ENCODE assay signal across 9 mouse cellular contexts in genomic region chr14:23583235-23583634, GRCm38 (mm10).
DNase-seq lines count a peak whose midpoint lies in the region; ATAC-seq and TF ChIP-seq lines count a peak whose summit lies in the region.
"Had no signal": no experiment of that assay in that cellular context is flagged by ENCODE, and none has a peak within 500 bp of the region (broad histone marks: within the 10 kb centered on the region; RNA-seq: fewer than 3 reads in every experiment).

No protein-coding gene starts in this region.

- WGBS in heart, embryonic 16.5 days = 22% methylated on average over 2 of the region's 2 CpGs
- WGBS in heart, embryonic 10.5 days = 17% methylated on average over 2 of the region's 2 CpGs

- peaks cover 44% of the 10 kb centered on the region for H3K27me3 ChIP-seq in heart, embryonic 16.5 days (ENCODE audit: control insufficient read depth, insufficient read depth, low read length)
- H3K27me3 ChIP-seq in heart, embryonic 10.5 days (ENCODE audit: insufficient read depth, poor library complexity, severe bottlenecking) = peaks cover 41% of the 10 kb centered on the region; the same call in 1 of the 2 replicates
- no peaks in the 10 kb centered on the region for H3K27me3 ChIP-seq in G1E (ENCODE audit: insufficient read depth, low read length)

- no peaks in the 10 kb centered on the region for H3K9me3 ChIP-seq in heart, embryonic 16.5 days (replicated peaks; ENCODE audit: control insufficient read depth, low read length)
- H3K9me3 ChIP-seq in heart, embryonic 10.5 days = no peaks in the 10 kb centered on the region
- no peaks in the 10 kb centered on the region for H3K9me3 ChIP-seq in G1E (replicated peaks)
- H3K9me3 ChIP-seq: liver, embryonic 13.5 days had no signal

- H3K4me2 ChIP-seq in heart, embryonic 16.5 days (ENCODE audit: low read depth, low read length) = no peak overlapping the region
- H3K4me2 ChIP-seq: liver, embryonic 13.5 days had no signal

- DNase-seq in heart, embryonic 10.5 days (ENCODE audit: low spot score) = no peak
- DNase-seq in G1E (ENCODE audit: low spot score) = peak; percentile 0
- DNase-seq in cerebellum, adult 11-12 months = peak; percentile 7
- peak; percentile 22 to 27 for DNase-seq in gastrocnemius, postnatal 4 days (ENCODE audit: low spot score in 2 of 2)
- peak; percentile 73 to 85 for DNase-seq in layer of hippocampus, adult 2 months (ENCODE audit: low spot score in 2 of 2)
- DNase-seq in mesoderm, embryonic 11.5 days (ENCODE audit: low read depth, low spot score) = peak; percentile 71
- DNase-seq in thymus, postnatal 14 days = peak; percentile 27
- DNase-seq: liver, embryonic 13.5 days had no signal

- no peak for TF ChIP-seq CTCF in G1E (IDR thresholded peaks at IDR 0.05; ENCODE audit: low read depth, low read length)
- peak; percentile 93 for TF ChIP-seq CTCF in layer of hippocampus, adult 2 months (conservative IDR thresholded peaks at IDR 0.05)

- 0 out of 2 replicates have a peak, but pooled peaks have one; percentile 32 for ATAC-seq in heart, embryonic 16.5 days (replicated peaks; ENCODE audit: extremely low read depth, insufficient read depth, low FRiP score)
- ATAC-seq in G1E (ENCODE audit: extremely low read depth, insufficient number of reproducible peaks, low FRiP score, poor library complexity, severe bottlenecking) = no peak

- H3K36me3 ChIP-seq in heart, embryonic 16.5 days (ENCODE audit: control insufficient read depth, insufficient read depth) = no peaks in the 10 kb centered on the region
- no peaks in the 10 kb centered on the region for H3K36me3 ChIP-seq in heart, embryonic 10.5 days
- no peaks in the 10 kb centered on the region for H3K36me3 ChIP-seq in G1E (replicated peaks)
- H3K36me3 ChIP-seq: liver, embryonic 13.5 days had no signal

- H3K4me3 ChIP-seq in heart, embryonic 16.5 days (ENCODE audit: low read length) = no peak overlapping the region
- H3K4me3 ChIP-seq in heart, embryonic 10.5 days = no peak overlapping the region
- H3K4me3 ChIP-seq in G1E (ENCODE audit: low read depth, low read length) = no peak overlapping the region
- H3K4me3 ChIP-seq in layer of hippocampus, adult 2 months = no peak overlapping the region
- H3K4me3 ChIP-seq: liver, embryonic 13.5 days had no signal

- no peak overlapping the region for H3K27ac ChIP-seq in heart, embryonic 16.5 days (ENCODE audit: low read length)
- no peak overlapping the region for H3K27ac ChIP-seq in heart, embryonic 10.5 days
- H3K27ac ChIP-seq in layer of hippocampus, adult 2 months = no peak overlapping the region
- H3K27ac ChIP-seq: liver, embryonic 13.5 days had no signal

- H3K9ac ChIP-seq in heart, embryonic 16.5 days (ENCODE audit: low read length) = no peak overlapping the region
- H3K9ac ChIP-seq: liver, embryonic 13.5 days had no signal

- H3K4me1 ChIP-seq in heart, embryonic 16.5 days (ENCODE audit: control insufficient read depth, insufficient read depth, low read length) = no peaks in the 10 kb centered on the region
- no peaks in the 10 kb centered on the region for H3K4me1 ChIP-seq in heart, embryonic 10.5 days
- H3K4me1 ChIP-seq in G1E (ENCODE audit: insufficient read depth, low read depth, low read length) = no peaks in the 10 kb centered on the region
- H3K4me1 ChIP-seq: liver, embryonic 13.5 days had no signal
